Mouse (Mus musculus): ENCODE measurements around the gene Rnf214.

Gene Rnf214

GRCm38 (mm10) chr9:45815113-45815512 is 91.6 kb downstream of the Rnf214 start:
- peak; percentile 31 for DNase-seq (ENCODE audit: low spot score)
